In genomic region chr16:6098116-6098515, GRCm38 (mm10) we compare ENCODE assay signal across 20 mouse cellular contexts.
A peak's percentile ranks its signal among the peaks of the same experiment; 100 is the strongest.
DNase-seq lines count a peak whose midpoint lies in the region; ATAC-seq and TF ChIP-seq lines count a peak whose summit lies in the region.
"Had no signal": no experiment of that assay in that cellular context is flagged by ENCODE, and none has a peak within 500 bp of the region (broad histone marks: within the 10 kb centered on the region; RNA-seq: fewer than 3 reads in every experiment).

No protein-coding gene starts in this region.

- no peak overlapping the region for H3K9ac ChIP-seq in liver, embryonic 13.5 days
- no peak overlapping the region for H3K9ac ChIP-seq in intestine, postnatal 0 days (ENCODE audit: low read depth, low read length)
- H3K9ac ChIP-seq: embryonic facial prominence, embryonic 13.5 days; forebrain, embryonic 13.5 days; forebrain, postnatal 0 days; heart, embryonic 12.5 days; hindbrain, embryonic 15.5 days had no signal

- no peaks in the 10 kb centered on the region for H3K9me3 ChIP-seq in liver, embryonic 13.5 days (replicated peaks)
- H3K9me3 ChIP-seq in intestine, postnatal 0 days (ENCODE audit: control insufficient read depth) = no peaks in the 10 kb centered on the region
- H3K9me3 ChIP-seq: embryonic facial prominence, embryonic 13.5 days; forebrain, embryonic 13.5 days; heart, embryonic 12.5 days; hindbrain, embryonic 15.5 days had no signal

- TF ChIP-seq CTCF in intestine, postnatal 0 days (IDR thresholded peaks at IDR 0.05; ENCODE audit: low read depth) = no peak

- peak overlapping the region; percentile 10; the same call in 1 of the 2 replicates for H3K4me2 ChIP-seq in liver, embryonic 13.5 days
- H3K4me2 ChIP-seq in intestine, postnatal 0 days (replicated peaks; ENCODE audit: low read depth) = no peak overlapping the region
- H3K4me2 ChIP-seq: embryonic facial prominence, embryonic 13.5 days; forebrain, embryonic 13.5 days; heart, embryonic 12.5 days; hindbrain, embryonic 15.5 days had no signal

- H3K27me3 ChIP-seq in liver, embryonic 13.5 days = no peaks in the 10 kb centered on the region
- H3K27me3 ChIP-seq in intestine, postnatal 0 days (replicated peaks; ENCODE audit: control insufficient read depth, insufficient read depth, low read length) = no peaks in the 10 kb centered on the region
- H3K27me3 ChIP-seq: embryonic facial prominence, embryonic 13.5 days; forebrain, embryonic 13.5 days; heart, embryonic 12.5 days; hindbrain, embryonic 15.5 days had no signal

- WGBS in liver, embryonic 13.5 days (ENCODE audit: insufficient replicate concordance) = 51% methylated on average over 3 of the region's 3 CpGs
- 83% methylated on average over 3 of the region's 3 CpGs for WGBS in intestine, postnatal 0 days

- peaks cover 80% of the 10 kb centered on the region for H3K4me1 ChIP-seq in liver, embryonic 13.5 days (replicated peaks)
- no peaks in the 10 kb centered on the region for H3K4me1 ChIP-seq in intestine, postnatal 0 days (replicated peaks; ENCODE audit: control insufficient read depth, insufficient read depth, low read length)
- H3K4me1 ChIP-seq: embryonic facial prominence, embryonic 13.5 days; hindbrain, embryonic 15.5 days had no signal

- intact Hi-C loops in heart, postnatal 14 days (cut with DNase I) = no loop called here

- no peak overlapping the region for H3K4me3 ChIP-seq in liver, embryonic 13.5 days (replicated peaks)
- no peak overlapping the region for H3K4me3 ChIP-seq in intestine, postnatal 0 days (ENCODE audit: low read depth, low read length)
- H3K4me3 ChIP-seq: embryonic facial prominence, embryonic 13.5 days; forebrain, embryonic 13.5 days; heart, embryonic 12.5 days; hindbrain, embryonic 15.5 days had no signal

- peak overlapping the region; percentile 98 for H3K27ac ChIP-seq in liver, embryonic 13.5 days
- H3K27ac ChIP-seq in intestine, postnatal 0 days (ENCODE audit: low read depth, low read length) = no peak overlapping the region
- H3K27ac ChIP-seq: embryonic facial prominence, embryonic 13.5 days; forebrain, embryonic 13.5 days; hindbrain, embryonic 15.5 days had no signal

- peak; percentile 37 for DNase-seq in heart, adult 11 months
- DNase-seq in heart, postnatal 14 days = no peak
- peak; percentile 22 for DNase-seq in 416B (ENCODE audit: low read depth)
- peak; percentile 34 for DNase-seq in liver, embryonic 13.5 days
- DNase-seq in yolk sac, embryonic 10.5 days (ENCODE audit: low spot score) = peak; percentile 0
- DNase-seq in adrenal gland, postnatal 4 days (ENCODE audit: low spot score in 2 of 2) = no peak
- DNase-seq: adrenal gland, postnatal 14 days; cerebellum, adult 18-20 months; cerebellum, adult 9-11 months; cerebellum, postnatal 36 days; forebrain, postnatal 0 days; gastrocnemius, postnatal 14 days; heart, postnatal 36 days had no signal

- no peaks in the 10 kb centered on the region for H3K36me3 ChIP-seq in liver, embryonic 13.5 days
- H3K36me3 ChIP-seq in intestine, postnatal 0 days (ENCODE audit: control insufficient read depth, insufficient read depth) = no peaks in the 10 kb centered on the region
- H3K36me3 ChIP-seq: embryonic facial prominence, embryonic 13.5 days; heart, embryonic 12.5 days; hindbrain, embryonic 15.5 days had no signal

- peak; percentile 37 for ATAC-seq in liver, embryonic 13.5 days (ENCODE audit: low read depth)
- no peak for ATAC-seq in intestine, postnatal 0 days
- ATAC-seq: activated CD4-positive, CD25-positive, alpha-beta regulatory T cell, adult 4 months; Patski had no signal

Comparison
In these comparisons a context has a peak if more than half of its experiments do, and no peak if none do; other contexts are left out.
1. DNase-seq: peak in heart, adult 11 months (single experiment), 416B (single experiment), liver, embryonic 13.5 days (single experiment) and yolk sac, embryonic 10.5 days (single experiment); none in heart, postnatal 14 days (0 of 2) and adrenal gland, postnatal 4 days (0 of 2).